Mouse (Mus musculus): Measurements from ENCODE around the gene Fanci. TPM values are rescaled to one million over a fixed set of nuclear protein-coding genes. Genes with fewer than 3 reads are reported as not detected.

Fanci gene
- total RNA-seq (2014; rRNA removed) (1.9 and 2.1 TPM in 2 replicates), polyA plus RNA-seq (2015; fragmentation: Nextera tagmentation; extraction: Ambion mirVana) (1.2 and 1.4 TPM in 2 replicates)

GRCm38 (mm10) chr7:79391883-79392649 lies at the start of gene Fanci:
TSS of gene Fanci (plus strand) at chr7:79391929.
- H3K27me3 ChIP-seq (ENCODE audit: insufficient read depth, low read length) = no peaks in the 10 kb centered on the region
- TF ChIP-seq CTCF (IDR thresholded peaks at IDR 0.05; ENCODE audit: low read depth) = 0 out of 2 replicates have a peak, but pooled peaks have one; percentile 13
- ATAC-seq = peak; percentile 97

GRCm38 (mm10) chr7:79345902-79346301 lies 45.8 kb upstream of the Fanci start:
- Histone ChIP-seq H3K4me2 (ENCODE audit: low read depth) (no peak overlapping the region), H3K36me3 (ENCODE audit: insufficient read depth) (peaks cover 26% of the 10 kb centered on the region), H3K9me3 (ENCODE audit: low read length) (no peaks in the 10 kb centered on the region), H3K27me3 (ENCODE audit: insufficient read depth, low read length) (no peaks in the 10 kb centered on the region), H3K4me3 (ENCODE audit: low read depth, low read length) (no peak overlapping the region), H3K4me1 (ENCODE audit: insufficient read depth) (no peaks in the 10 kb centered on the region), H3K9ac (no peak overlapping the region), H3K27ac (ENCODE audit: low read depth, low read length) (no peak overlapping the region)
- 52% methylated on average over 4 of the region's 4 CpGs for WGBS
- peak; percentile 58 for DNase-seq
- no peak for ATAC-seq
- peak; percentile 69 for TF ChIP-seq CTCF (IDR thresholded peaks at IDR 0.05; ENCODE audit: low read depth)

More at GRCm38 (mm10) chr7:79391883-79392649, at the start of gene Fanci:
- under 1% methylated on average over 44 of the region's 44 CpGs for WGBS
- Histone ChIP-seq H3K9ac (peak within 1 kb of the TSS; percentile 78), H3K9me3 (ENCODE audit: low read length) (no peaks in the 10 kb centered on the region), H3K36me3 (ENCODE audit: insufficient read depth) (no peaks in the 10 kb centered on the region), H3K4me3 (ENCODE audit: low read depth, low read length) (peak within 1 kb of the TSS; percentile 53), H3K4me2 (ENCODE audit: low read depth) (peak within 1 kb of the TSS; percentile 94), H3K4me1 (ENCODE audit: insufficient read depth) (no peaks in the 10 kb centered on the region), H3K27ac (ENCODE audit: low read depth, low read length) (peak within 1 kb of the TSS; percentile 95)
- DNase-seq = peak; percentile 97

- Histone ChIP-seq H3K4me2 (ENCODE audit: low read depth) (no peak overlapping the region), H3K27ac (ENCODE audit: low read depth, low read length) (no peak overlapping the region), H3K4me1 (ENCODE audit: insufficient read depth) (no peaks in the 10 kb centered on the region), H3K9ac (no peak overlapping the region), H3K4me3 (ENCODE audit: low read depth, low read length) (no peak overlapping the region), H3K36me3 (ENCODE audit: insufficient read depth) (peaks cover 33% of the 10 kb centered on the region), H3K27me3 (ENCODE audit: insufficient read depth, low read length) (no peaks in the 10 kb centered on the region), H3K9me3 (ENCODE audit: low read length) (no peaks in the 10 kb centered on the region)
- 78% methylated on average over 8 of the region's 8 CpGs for WGBS
- no peak for ATAC-seq
- no peak for DNase-seq
- TF ChIP-seq CTCF (IDR thresholded peaks at IDR 0.05; ENCODE audit: low read depth) = no peak
Observed at GRCm38 (mm10) chr7:79346555-79347075, 45.1 kb upstream of the Fanci start.

GRCm38 (mm10) chr7:79347108-79347813 lies 44.5 kb upstream of the Fanci start:
- 76% methylated on average over 13 of the region's 13 CpGs for WGBS
- Histone ChIP-seq H3K27ac (ENCODE audit: low read depth, low read length) (no peak overlapping the region), H3K9ac (no peak overlapping the region), H3K4me1 (ENCODE audit: insufficient read depth) (no peaks in the 10 kb centered on the region), H3K36me3 (ENCODE audit: insufficient read depth) (peaks cover 39% of the 10 kb centered on the region), H3K4me2 (ENCODE audit: low read depth) (no peak overlapping the region), H3K4me3 (ENCODE audit: low read depth, low read length) (no peak overlapping the region), H3K27me3 (ENCODE audit: insufficient read depth, low read length) (no peaks in the 10 kb centered on the region), H3K9me3 (ENCODE audit: low read length) (no peaks in the 10 kb centered on the region)
- no peak for DNase-seq
- 0 out of 2 replicates have a peak, but pooled peaks have one; percentile 18 for TF ChIP-seq CTCF (IDR thresholded peaks at IDR 0.05; ENCODE audit: low read depth)
- ATAC-seq = peak; percentile 28; the same call in 1 of the 2 replicates

GRCm38 (mm10) chr7:79348816-79349215 lies 42.9 kb upstream of the Fanci start:
- no peak for DNase-seq
- H3K4me1 ChIP-seq (ENCODE audit: insufficient read depth) = no peaks in the 10 kb centered on the region
- no peaks in the 10 kb centered on the region for H3K9me3 ChIP-seq (ENCODE audit: low read length)
- no peak overlapping the region for H3K4me3 ChIP-seq (ENCODE audit: low read depth, low read length)
- WGBS = 84% methylated on average over 8 of the region's 8 CpGs
- TF ChIP-seq CTCF (IDR thresholded peaks at IDR 0.05; ENCODE audit: low read depth) = no peak
- H3K36me3 ChIP-seq (ENCODE audit: insufficient read depth) = peaks cover 48% of the 10 kb centered on the region
- H3K27me3 ChIP-seq (ENCODE audit: insufficient read depth, low read length) = no peaks in the 10 kb centered on the region
- ATAC-seq = no peak
- H3K9ac ChIP-seq = no peak overlapping the region
- no peak overlapping the region for H3K27ac ChIP-seq (ENCODE audit: low read depth, low read length)
- H3K4me2 ChIP-seq (ENCODE audit: low read depth) = no peak overlapping the region

- WGBS = 44% methylated on average over 12 of the region's 12 CpGs
- peak; percentile 97 for TF ChIP-seq CTCF (IDR thresholded peaks at IDR 0.05; ENCODE audit: low read depth)
- no peaks in the 10 kb centered on the region for H3K27me3 ChIP-seq (ENCODE audit: insufficient read depth, low read length)
Observed at GRCm38 (mm10) chr7:79349738-79350386, 41.9 kb upstream of the Fanci start.

More at GRCm38 (mm10) chr7:79349738-79350386, 41.9 kb upstream of the Fanci start:
- DNase-seq = peak; percentile 93
- H3K4me3 ChIP-seq (ENCODE audit: low read depth, low read length) = no peak overlapping the region
- no peaks in the 10 kb centered on the region for H3K9me3 ChIP-seq (ENCODE audit: low read length)
- ATAC-seq = peak; percentile 90
- H3K27ac ChIP-seq (ENCODE audit: low read depth, low read length) = no peak overlapping the region
- H3K36me3 ChIP-seq (ENCODE audit: insufficient read depth) = peaks cover 57% of the 10 kb centered on the region
- H3K9ac ChIP-seq = no peak overlapping the region
- H3K4me1 ChIP-seq (ENCODE audit: insufficient read depth) = no peaks in the 10 kb centered on the region
- H3K4me2 ChIP-seq (ENCODE audit: low read depth) = no peak overlapping the region
